Mouse (Mus musculus): ENCODE data around the gene Kcnip2. TPM values are rescaled to one million over a fixed set of nuclear protein-coding genes. Genes with fewer than 3 reads are reported as not detected.
"Not testable (repeated sequence)": the region's sequence is repeated elsewhere in the genome, so short reads cannot be mapped to it uniquely, and the experiment has no call there.

The Kcnip2 gene
- polyA plus RNA-seq, 1 experiment from 2014 or later: 5.1 TPM

DNA sequence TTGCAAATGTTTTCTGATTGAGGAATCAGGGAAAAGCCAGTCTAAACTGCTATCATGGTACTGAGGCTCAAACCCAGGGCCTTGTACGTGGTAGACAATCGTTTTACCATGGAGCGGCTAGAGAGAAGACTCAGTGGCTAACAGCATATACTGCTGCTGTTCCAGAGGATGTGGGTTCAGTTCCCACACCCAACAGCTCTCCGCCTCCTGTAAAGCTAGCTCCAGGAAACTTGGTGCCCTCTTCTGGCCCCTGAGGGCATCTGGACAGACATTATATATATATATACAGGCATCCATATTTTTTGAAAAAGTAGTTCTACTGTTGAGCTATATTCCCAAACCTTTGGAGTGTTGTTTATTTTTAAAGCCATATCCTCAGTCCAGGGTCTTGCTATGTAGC is 8.1 kb downstream of the Kcnip2 start:
- H3K4me3 ChIP-seq: no peak overlapping the region
- H3K27ac ChIP-seq: no peak overlapping the region
- no peak overlapping the region for H3K9ac ChIP-seq
- no peak for ATAC-seq (ENCODE audit: low FRiP score)
- H3K4me1 ChIP-seq (replicated peaks): peaks cover 33% of the 10 kb centered on the region
- H3K4me2 ChIP-seq: no peak overlapping the region
- H3K27me3 ChIP-seq: no peaks in the 10 kb centered on the region
- 97% methylated on average over 4 of the region's 4 CpGs for WGBS
- no peaks in the 10 kb centered on the region for H3K9me3 ChIP-seq
- H3K36me3 ChIP-seq: no peaks in the 10 kb centered on the region

DNA sequence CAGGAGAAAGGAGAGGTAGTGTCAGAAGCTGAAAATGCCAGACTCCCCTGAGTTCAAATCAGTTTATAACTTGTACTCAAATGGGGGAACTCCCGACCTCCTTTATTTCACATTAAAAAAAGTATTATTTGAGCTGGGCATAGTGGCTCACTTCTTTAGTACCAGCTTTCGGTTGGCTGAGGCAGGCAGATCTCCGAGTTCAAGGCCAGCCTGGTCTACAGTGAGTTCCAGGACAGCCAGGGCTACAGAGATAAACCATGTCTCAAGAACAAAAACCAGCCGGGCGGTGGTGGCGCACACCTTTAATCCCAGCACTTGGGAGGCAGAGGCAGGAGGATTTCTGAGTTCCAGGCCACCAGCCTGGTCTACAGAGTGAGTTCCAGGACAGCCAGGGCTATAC is 10.0 kb downstream of the Kcnip2 start:
- not testable (repeated sequence) for H3K27ac ChIP-seq; H3K36me3 ChIP-seq; ATAC-seq (ENCODE audit: low FRiP score); H3K9me3 ChIP-seq; H3K27me3 ChIP-seq; H3K4me3 ChIP-seq; H3K4me2 ChIP-seq; H3K9ac ChIP-seq
- 93% methylated on average over 6 of the region's 6 CpGs for WGBS
- H3K4me1 ChIP-seq (replicated peaks): peaks cover 14% of the 10 kb centered on the region; the same call in 1 of the 2 replicates

DNA sequence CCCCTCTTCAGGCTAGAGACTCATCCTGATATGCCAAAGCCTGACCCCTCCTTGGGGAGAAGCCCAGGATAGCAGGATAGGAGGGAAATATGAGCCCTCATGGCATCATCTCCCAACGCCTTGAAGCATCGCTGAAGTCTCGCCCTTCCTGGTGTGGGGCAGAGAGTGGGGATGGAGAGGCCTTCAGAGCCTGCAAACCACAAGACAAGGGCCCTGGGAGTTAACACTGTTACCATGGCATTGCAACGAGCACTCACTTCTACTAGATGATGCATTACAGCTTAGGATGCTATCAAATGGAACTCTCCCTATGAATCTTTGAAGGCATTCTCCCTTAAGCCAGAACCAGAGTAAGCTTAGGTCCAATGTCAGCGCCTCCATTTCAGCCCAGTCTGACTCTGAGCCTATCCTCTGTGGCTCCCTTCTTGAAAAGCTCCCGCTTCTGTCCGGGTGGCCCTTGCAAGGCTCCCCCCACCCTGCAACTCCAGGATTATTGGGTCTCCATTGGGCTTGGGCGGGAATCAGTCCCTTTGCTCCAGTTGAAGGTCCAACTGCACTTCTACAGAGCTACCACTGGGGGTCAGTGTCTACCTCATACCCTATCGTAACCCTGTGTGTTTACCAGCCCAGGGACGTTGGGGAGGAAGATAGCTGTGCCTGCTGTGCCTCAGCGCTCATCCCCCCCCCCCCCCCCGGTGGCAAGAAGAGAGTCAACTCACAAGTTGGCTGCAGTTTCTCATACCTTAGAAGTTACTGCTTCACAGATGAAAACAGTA is 11.1 kb downstream of the Kcnip2 start:
- Histone ChIP-seq H3K27me3 (no peaks in the 10 kb centered on the region), H3K4me3 (no peak overlapping the region), H3K9me3 (no peaks in the 10 kb centered on the region), H3K9ac (no peak overlapping the region), H3K4me2 (no peak overlapping the region), H3K27ac (no peak overlapping the region), H3K36me3 (no peaks in the 10 kb centered on the region), H3K4me1 (replicated peaks) (peaks cover 13% of the 10 kb centered on the region; the same call in 1 of the 2 replicates)
- peak; percentile 13; the same call in 1 of the 2 replicates for ATAC-seq (ENCODE audit: low FRiP score)
- WGBS: 23% methylated on average over 12 of the region's 12 CpGs

DNA sequence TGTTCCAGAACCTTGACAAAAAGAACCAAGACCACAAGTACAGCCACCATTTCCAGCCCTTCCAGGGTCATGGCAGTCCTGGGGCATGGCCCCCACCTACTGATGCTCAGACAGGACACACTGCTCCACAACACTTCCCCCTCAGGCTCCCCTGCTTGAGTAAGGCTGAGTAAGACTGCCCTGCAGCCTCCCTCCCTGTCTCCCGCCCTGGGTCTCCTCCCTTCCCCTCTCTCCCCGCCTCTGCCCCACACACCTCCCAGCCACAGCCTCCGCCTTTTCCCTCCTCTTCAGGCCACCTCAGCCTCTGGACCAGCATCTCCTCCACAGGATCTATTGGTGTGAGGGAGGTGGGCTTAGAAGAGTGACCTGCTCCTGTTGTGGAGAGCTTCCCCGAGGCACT is 12.5 kb downstream of the Kcnip2 start:
- H3K9ac ChIP-seq: no peak overlapping the region; the same call in 1 of the 2 replicates
- no peak overlapping the region for H3K27ac ChIP-seq

DNA sequence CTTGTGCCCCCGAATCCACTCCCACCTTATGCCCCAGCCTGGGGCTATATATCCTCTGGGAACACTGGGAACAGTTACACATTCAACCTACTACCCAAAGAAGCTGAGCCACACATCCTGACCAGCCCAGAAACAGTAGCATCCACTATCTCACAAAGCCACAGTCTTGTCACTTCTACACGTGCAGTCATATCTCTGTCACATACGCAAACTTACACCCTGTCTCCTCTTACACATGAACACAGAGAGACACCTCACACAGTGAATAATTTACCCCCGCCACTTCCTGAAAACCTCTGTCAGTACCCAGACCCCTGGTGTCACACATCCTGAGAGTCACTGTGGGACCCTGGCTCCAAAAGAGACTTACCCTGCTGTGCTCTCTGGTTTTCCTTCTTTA is 13.2 kb downstream of the Kcnip2 start:
- Histone ChIP-seq H3K9me3 (0 out of 2 replicates have a peak, but pooled peaks cover 3% of the 10 kb centered on the region), H3K36me3 (no peaks in the 10 kb centered on the region), H3K4me1 (replicated peaks) (peaks cover 13% of the 10 kb centered on the region; the same call in 1 of the 2 replicates), H3K9ac (no peak overlapping the region), H3K4me2 (no peak overlapping the region), H3K27me3 (no peaks in the 10 kb centered on the region), H3K27ac (no peak overlapping the region), H3K4me3 (no peak overlapping the region)
- WGBS: 74% methylated on average over 4 of the region's 4 CpGs
- ATAC-seq (ENCODE audit: low FRiP score): no peak

More for the DNA sequence above, 12.5 kb downstream of the Kcnip2 start:
- 28% methylated on average over 4 of the region's 4 CpGs for WGBS
- Histone ChIP-seq H3K4me3 (no peak overlapping the region), H3K36me3 (no peaks in the 10 kb centered on the region), H3K4me1 (replicated peaks) (peaks cover 13% of the 10 kb centered on the region; the same call in 1 of the 2 replicates), H3K4me2 (no peak overlapping the region), H3K27me3 (no peaks in the 10 kb centered on the region), H3K9me3 (no peaks in the 10 kb centered on the region)
- no peak for ATAC-seq (ENCODE audit: low FRiP score)

DNA sequence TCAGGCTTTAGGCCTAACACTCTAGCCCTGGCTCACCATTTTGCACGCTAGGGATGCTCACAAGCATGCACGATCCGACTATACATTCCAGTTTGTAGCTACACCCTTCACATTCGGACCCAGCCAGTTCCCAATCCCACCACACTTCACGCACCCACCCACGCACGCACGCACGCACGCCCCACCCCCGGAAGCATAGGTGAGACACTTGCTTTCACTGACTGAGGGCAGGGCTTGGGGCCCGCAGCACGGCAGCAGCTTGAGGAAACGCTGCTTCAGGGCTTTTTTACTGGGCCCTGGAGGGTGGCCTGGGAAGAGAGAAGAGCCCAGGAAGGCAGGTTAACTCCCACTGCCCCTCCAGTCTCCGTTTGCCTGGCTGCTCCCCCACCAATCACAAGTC is 19.0 kb downstream of the Kcnip2 start:
- no peak for ATAC-seq (ENCODE audit: low FRiP score)
- Histone ChIP-seq H3K9me3 (0 out of 2 replicates have a peak, but pooled peaks cover 3% of the 10 kb centered on the region), H3K27me3 (0 out of 2 replicates have a peak, but pooled peaks cover 3% of the 10 kb centered on the region), H3K4me3 (no peak overlapping the region), H3K4me2 (no peak overlapping the region), H3K9ac (no peak overlapping the region), H3K4me1 (replicated peaks) (peaks cover 13% of the 10 kb centered on the region), H3K36me3 (no peaks in the 10 kb centered on the region), H3K27ac (no peak overlapping the region)
- 79% methylated on average over 15 of the region's 15 CpGs for WGBS

DNA sequence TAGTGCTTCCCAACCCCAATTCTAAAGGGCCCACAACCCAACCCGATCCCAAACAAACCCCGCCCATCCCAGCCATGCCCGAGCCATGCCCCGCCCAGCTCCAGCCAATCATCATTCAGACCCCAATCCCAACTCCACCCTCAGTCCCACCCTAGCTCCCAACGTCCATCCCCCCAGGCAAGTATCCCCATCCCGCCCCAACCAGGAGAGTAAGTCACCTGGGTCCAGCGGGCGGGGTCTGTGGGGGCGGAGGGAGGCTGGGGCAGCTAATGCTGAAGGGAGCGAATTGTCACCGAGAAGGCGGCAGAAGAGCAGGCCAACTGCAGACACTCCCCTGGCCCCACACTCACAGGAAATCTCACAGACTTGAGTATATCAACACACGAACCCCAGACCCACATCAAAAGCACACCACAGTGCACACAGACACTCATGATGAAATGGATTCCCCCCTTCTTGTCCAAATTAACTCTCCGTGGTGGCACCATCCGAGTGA is 19.8 kb downstream of the Kcnip2 start:
- 13% methylated on average over 15 of the region's 15 CpGs for WGBS
- H3K36me3 ChIP-seq: no peaks in the 10 kb centered on the region
- H3K4me3 ChIP-seq: no peak overlapping the region; the same call in 1 of the 2 replicates
- peak overlapping the region; percentile 44 for H3K4me2 ChIP-seq
- peaks cover 13% of the 10 kb centered on the region for H3K4me1 ChIP-seq (replicated peaks)
- no peak overlapping the region for H3K27ac ChIP-seq
- 0 out of 2 replicates have a peak, but pooled peaks cover 3% of the 10 kb centered on the region for H3K9me3 ChIP-seq
- H3K9ac ChIP-seq: no peak overlapping the region
- ATAC-seq (ENCODE audit: low FRiP score): no peak
- 0 out of 2 replicates have a peak, but pooled peaks cover 3% of the 10 kb centered on the region for H3K27me3 ChIP-seq

DNA sequence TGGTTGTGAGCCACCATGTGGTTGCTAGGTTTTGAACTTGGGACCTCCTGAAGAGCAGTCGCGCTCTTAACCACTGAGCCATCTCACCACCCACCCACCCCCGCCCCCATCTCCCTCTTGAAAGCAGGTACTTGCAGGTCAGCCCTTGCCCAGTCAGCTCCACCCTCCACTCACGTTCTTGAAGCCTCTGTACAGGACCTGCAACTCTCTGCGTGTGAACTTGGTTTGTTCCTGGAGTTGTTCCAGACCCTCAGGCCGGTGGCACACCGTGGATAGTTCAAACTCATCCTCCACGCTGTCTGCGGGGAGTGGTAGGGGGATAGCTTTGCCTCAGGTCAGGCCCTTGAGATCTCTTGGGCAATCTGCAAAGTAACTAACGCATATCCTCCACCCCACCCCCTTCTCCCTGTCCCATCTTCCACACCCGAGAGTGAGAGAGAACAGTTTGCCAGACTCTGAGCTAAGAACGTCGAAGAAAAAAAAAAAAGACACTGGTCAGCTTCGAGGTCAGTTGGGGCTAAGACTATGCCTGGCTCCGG is 20.4 kb downstream of the Kcnip2 start:
- ATAC-seq (ENCODE audit: low FRiP score): no peak
- no peak overlapping the region for H3K4me3 ChIP-seq
- H3K4me1 ChIP-seq (replicated peaks): peaks cover 13% of the 10 kb centered on the region
- H3K9ac ChIP-seq: no peak overlapping the region
- WGBS: 31% methylated on average over 15 of the region's 15 CpGs
- no peaks in the 10 kb centered on the region for H3K36me3 ChIP-seq
- 0 out of 2 replicates have a peak, but pooled peaks cover 3% of the 10 kb centered on the region for H3K9me3 ChIP-seq
- peak overlapping the region; percentile 44 for H3K4me2 ChIP-seq
- H3K27ac ChIP-seq: no peak overlapping the region
- 0 out of 2 replicates have a peak, but pooled peaks cover 3% of the 10 kb centered on the region for H3K27me3 ChIP-seq

DNA sequence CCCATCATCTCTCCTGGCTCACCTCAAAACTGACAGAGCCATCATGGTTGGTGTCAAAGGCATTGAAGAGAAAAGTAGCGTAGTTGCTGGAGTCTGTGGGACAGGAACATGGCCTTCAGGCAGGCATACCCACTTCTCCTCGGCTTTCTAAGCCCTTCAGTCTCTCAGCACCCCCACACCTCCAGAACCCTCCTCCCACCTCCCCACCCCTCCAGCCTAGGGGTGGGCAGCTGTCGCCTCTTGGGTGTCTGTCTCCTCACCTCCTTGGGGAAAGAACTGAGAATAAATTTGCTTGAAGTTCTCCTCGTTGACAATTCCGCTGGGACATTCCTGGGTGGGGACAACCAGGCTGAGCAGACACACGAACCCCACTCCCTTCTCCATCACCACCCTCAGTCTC is 21.1 kb downstream of the Kcnip2 start:
- peaks cover 13% of the 10 kb centered on the region for H3K4me1 ChIP-seq (replicated peaks)

DNA sequence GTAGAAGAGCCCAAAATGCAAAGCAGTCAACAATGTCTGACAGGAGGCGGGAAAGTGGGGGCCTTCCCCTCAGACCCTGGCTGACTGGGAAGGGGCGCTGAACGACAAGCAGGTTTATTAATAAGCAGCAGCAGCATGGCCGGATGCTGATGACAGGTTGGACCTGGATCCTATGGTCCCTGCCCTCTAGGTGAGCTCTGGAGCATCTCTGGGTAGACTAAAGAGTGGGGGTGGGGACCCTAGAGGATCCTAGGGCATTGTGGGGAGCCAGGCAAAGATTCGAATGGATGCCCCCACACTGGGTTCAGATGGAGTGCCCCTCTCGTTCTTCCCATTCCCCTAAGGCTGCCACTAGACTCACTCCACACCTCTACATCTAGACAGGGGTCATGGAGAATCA is 23.5 kb downstream of the Kcnip2 start:
- Histone ChIP-seq H3K27ac (no peak overlapping the region), H3K9me3 (no peaks in the 10 kb centered on the region), H3K9ac (no peak overlapping the region), H3K36me3 (no peaks in the 10 kb centered on the region), H3K27me3 (0 out of 2 replicates have a peak, but pooled peaks cover 3% of the 10 kb centered on the region), H3K4me2 (no peak overlapping the region), H3K4me1 (replicated peaks) (peaks cover 13% of the 10 kb centered on the region), H3K4me3 (no peak overlapping the region)
- no peak for ATAC-seq (ENCODE audit: low FRiP score)
- 86% methylated on average over 6 of the region's 6 CpGs for WGBS

More for the DNA sequence above, 21.1 kb downstream of the Kcnip2 start:
- no peak overlapping the region for H3K9ac ChIP-seq
- no peak overlapping the region for H3K4me2 ChIP-seq
- H3K9me3 ChIP-seq: 0 out of 2 replicates have a peak, but pooled peaks cover 3% of the 10 kb centered on the region
- no peaks in the 10 kb centered on the region for H3K36me3 ChIP-seq
- H3K27me3 ChIP-seq: 0 out of 2 replicates have a peak, but pooled peaks cover 3% of the 10 kb centered on the region
- no peak for ATAC-seq (ENCODE audit: low FRiP score)
- 85% methylated on average over 6 of the region's 6 CpGs for WGBS
- no peak overlapping the region for H3K27ac ChIP-seq
- no peak overlapping the region for H3K4me3 ChIP-seq

DNA sequence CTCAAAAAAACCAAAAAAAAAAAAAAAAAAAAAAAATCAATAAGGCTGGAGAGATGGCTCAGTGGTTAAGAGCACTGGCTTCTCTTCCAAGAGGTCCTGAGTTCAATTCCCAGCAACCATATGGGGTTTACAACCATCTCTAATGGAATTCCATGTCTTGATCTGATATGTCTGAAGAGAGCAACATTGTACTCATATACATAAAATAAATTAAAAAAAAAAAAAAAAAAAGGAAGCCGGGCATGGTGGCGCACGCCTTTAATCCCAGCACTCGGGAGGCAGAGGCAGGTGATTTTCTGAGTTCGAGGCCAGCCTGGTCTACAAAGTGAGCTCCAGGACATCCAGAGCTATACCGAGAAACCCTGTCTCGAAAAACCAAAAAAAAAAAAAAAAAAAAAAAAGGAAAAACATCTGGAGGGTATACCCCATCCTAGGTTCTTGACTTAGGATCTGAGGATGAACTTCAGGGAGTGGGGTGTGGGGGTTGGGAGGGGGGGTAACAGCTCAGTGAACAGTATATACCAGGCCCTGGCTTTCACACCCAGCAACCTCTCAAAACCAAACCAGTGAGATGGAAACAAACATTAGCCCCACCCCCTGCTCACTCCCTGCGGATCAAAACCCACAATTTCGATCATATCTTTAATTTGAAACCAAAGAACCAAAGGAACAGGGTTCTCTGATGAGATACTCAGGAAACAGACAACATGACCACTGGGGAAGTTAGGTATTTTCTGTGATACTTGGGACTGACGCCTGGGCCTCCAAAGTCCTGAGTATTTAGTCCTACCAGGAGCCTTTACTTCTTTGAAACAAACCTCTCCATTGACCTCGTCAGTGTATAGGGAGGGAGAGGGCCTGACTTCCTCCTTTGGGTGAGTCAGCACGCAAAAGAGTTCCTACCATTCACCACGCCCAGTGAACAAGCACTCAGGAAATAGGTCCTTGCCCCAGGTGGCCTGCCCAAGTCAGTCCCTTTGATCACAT is 25.7 kb downstream of the Kcnip2 start:
- 0 out of 2 replicates have a peak, but pooled peaks cover 3% of the 10 kb centered on the region for H3K27me3 ChIP-seq
- H3K9ac ChIP-seq: no peak overlapping the region
- no peak for ATAC-seq (ENCODE audit: low FRiP score)
- no peaks in the 10 kb centered on the region for H3K36me3 ChIP-seq
- H3K4me1 ChIP-seq (replicated peaks): peaks cover 4% of the 10 kb centered on the region; the same call in 1 of the 2 replicates
- 79% methylated on average over 11 of the region's 13 CpGs for WGBS
- H3K4me3 ChIP-seq: no peak overlapping the region
- H3K27ac ChIP-seq: no peak overlapping the region
- H3K9me3 ChIP-seq: no peaks in the 10 kb centered on the region
- no peak overlapping the region for H3K4me2 ChIP-seq
